Mouse (Mus musculus): ENCODE data around the gene Emc10.

Gene Emc10

DNA sequence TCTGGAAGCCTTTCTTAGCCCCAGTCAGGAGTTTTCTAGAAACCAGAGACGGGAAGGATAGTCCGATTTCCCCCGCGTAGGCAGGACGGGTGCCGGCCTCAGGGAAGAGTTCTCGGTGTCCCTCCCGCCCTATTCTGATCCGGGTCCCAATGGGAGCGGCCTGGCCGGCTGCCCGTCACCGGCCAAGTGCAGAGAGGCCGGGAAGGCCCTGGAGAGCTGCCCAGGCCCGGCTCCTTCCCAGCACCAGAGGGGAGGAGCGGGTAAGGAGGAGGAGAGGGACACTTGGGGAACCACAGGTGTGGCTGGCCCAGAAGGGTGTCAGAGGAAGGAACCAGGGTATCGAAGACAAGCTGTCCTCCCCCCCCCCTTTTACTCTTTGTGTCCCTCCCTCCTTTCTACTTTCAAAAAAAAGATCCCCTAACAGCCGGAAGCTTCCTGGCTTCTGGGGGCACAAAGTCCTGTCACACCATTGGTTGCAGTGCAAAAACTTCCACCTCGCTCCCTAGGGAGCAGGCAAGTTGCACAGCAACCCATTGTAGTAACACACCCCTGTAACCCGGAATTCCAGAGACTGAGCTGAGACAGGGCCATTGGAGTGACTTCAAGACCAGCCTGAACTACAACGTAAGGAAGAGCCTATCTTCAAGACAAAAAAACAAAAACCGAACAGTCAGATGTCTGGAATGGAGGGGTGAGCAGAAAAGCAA, 28.9 kb upstream of the Emc10 start:
- peak; percentile 58 to 61 for DNase-seq

DNA sequence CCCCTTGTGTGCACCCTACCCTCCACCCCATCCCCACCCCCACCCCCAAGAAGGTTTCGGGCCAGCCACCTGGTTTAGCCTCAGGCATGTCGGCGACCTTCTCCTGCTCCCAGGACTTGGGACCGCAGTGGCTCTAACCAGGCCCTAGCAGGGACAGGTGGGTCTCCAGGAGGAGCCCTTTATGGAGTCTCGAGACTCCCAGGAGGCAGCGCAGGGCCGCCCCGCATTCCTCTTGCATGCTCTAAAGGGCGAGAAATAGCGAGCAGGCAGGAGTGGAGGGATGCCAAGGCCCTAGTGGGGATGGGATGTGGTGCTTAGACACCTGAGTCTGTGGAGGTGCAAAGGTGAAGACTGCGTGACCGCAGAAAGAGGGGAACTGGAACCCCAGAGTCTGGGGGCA, 28.2 kb upstream of the Emc10 start, which contains the start of gene Mybpc2:
TSS of gene Mybpc2 (minus strand) at position 155 of the 400 bp plus-strand sequence.
- DNase-seq: peak in 1 of 2 experiments; percentile 18

DNA sequence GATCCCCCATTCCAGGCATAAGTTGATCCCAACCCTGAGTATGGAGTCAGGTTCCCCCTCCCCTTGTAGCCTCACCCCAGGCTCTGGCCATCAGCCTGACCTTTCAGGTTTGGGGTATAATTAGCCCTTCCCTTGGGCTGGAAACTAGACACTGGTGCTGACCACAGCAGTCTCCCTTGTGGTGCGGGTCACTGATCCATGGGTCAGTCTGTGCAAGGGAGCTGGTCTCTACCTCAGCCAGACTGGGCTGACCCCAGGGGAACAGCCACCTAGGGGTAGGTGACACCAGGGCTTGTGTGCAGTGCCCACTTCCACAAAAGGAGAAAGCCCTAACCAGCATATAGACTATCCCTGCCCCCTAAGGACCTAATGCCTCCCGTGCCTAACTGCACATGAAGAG, 26.7 kb upstream of the Emc10 start:
- DNase-seq: no peak

DNA sequence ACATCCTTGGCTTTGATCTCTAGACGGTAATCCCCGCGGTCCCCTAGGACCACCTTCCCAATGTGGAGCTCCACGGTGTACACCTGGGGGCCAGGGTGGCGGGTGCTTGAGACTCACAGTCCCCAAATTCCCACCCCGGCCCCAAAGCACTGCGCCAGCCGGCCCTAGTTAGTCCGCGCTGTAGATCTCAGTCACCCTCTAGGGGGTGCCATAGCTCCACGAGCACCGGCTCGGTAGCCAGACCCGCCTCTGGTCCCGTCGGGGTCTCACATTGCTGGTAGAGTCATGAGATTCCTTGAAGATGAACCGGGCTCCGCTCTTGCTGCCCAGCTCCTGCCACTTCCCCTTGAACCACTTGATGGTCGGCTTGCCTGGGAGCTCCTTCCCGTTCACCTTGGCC, 25.4 kb upstream of the Emc10 start:
- DNase-seq: peak; percentile 87 to 88

- peak; percentile 32 to 46 for DNase-seq
These were observed 24.7 kb upstream of the Emc10 start for GRCm38 (mm10) chr7:44520990-44521389.

- DNase-seq: peak; percentile 48 to 49
These were observed 23.0 kb upstream of the Emc10 start for GRCm38 (mm10) chr7:44519240-44519913.

GRCm38 (mm10) chr7:44507491-44507890, 11.2 kb upstream of the Emc10 start:
- DNase-seq: no peak

GRCm38 (mm10) chr7:44501563-44502115, 5.3 kb upstream of the Emc10 start:
- DNase-seq: peak; percentile 87 to 89

DNA sequence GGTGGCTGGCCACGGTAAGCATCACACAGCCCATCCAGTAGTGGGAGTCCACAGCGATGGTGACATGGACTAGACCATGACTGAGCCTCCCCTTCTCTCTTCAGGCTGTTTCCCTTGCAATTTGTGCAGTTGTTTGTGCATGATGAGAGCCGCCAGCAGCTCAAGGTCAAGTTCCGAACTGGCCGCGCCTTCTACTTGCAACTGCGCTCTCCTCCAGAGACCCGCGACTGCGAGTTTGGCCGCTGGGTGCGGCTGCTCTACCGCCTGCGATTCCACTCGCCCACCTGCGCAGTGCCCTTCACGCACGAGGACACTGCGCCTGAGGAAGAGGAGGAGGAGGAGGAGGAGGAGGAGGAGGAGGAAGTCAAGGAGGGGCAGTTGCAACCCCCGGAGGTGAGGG, 3.7 kb upstream of the Emc10 start:
- DNase-seq: no peak

DNA sequence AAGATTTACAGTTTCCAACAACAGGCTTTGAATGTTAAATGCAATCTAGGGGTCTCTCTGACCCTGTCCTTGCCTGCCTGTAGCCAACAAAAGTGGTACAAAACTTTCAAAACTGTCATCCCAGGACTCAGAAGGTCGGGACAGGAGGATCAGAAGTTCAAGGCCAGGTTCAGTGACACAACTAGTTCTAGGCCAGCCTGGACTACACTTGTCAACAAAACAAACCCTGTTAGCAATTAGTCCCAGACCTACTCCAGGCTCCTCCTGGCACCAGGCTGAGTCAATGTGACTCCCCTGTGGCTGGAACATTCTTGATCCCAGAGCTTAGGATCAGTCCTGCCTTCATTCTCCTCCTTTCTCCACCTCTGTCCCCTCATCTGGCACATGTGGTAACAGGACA, 2.6 kb upstream of the Emc10 start:
- no peak for DNase-seq

DNA sequence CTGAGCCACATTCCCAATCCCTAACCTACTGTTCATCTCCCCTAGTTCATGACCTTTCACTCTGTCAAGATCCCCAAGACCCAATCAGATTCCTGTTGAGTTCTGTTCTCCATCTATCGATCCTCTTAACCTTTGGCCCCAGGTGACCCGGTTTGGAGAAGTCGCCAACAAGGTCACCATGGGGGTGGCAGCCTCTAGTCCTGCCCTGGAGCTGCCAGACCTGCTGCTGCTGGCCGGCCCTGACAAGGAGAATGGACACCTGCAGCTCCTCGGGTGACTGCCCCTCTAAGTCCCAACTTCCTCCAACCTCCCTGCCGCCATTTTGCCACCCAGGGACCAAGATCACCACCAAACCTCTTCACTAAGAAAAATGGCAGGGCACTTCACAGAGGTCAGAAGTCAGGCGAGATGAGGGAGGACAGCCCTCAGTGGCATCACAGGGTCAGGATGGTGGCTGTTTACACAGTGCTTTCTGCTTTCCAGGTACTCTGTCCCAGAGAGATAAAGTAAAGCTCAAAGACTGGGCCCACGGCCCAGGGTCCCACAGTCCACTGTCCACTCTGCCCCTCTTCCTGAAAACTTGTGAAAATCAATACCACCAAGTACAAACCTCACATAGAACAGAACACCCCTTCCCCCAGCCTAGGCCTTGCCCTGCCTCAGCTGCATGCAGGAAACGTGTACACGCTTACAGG, 1.2 kb upstream of the Emc10 start:
- DNase-seq: no peak

- no peak for DNase-seq
These were observed 411 bp upstream of the Emc10 start for GRCm38 (mm10) chr7:44496771-44497109.

DNA sequence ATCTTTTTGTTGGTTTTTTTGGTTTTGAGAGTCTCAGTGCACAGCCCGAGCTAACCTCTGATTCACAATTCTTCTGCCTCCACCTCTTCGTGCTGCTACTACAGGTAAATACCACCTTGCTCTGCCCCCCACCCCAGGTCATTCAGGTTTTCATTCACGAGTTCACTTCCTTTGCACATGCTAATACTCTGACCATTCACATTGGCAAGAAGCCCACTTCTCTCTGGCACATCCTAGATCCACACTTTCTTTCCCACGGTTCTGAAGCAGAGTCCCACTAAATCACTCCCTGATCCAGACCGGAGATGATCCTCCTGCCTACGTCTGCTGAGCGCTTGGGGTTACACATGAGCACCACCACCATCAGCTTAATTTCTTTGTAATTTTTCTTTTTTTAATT, 1.2 kb downstream of the Emc10 start:
- no peak for DNase-seq

DNA sequence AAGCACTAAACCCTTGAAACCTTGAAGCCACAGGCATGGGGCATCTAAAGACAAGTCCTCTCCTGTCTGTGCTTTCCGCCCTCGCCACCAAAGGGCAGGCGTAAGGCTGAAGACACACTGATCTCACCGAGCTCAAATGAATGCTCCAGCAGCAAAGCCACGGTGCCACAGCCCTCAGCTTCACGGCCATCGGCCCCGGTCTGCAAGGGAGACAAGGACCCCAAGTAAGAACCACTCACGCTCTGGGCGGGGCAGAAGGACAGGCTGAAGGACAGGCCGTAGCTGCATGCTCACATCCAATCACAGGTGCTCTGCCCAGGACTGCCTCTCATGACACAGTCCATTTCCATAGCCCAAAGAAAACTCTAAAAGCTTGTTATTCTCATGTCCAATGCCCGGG, 1.6 kb downstream of the Emc10 start:
- no peak for DNase-seq

GRCm38 (mm10) chr7:44492166-44492826, 4.0 kb downstream of the Emc10 start:
- no peak for DNase-seq

DNA sequence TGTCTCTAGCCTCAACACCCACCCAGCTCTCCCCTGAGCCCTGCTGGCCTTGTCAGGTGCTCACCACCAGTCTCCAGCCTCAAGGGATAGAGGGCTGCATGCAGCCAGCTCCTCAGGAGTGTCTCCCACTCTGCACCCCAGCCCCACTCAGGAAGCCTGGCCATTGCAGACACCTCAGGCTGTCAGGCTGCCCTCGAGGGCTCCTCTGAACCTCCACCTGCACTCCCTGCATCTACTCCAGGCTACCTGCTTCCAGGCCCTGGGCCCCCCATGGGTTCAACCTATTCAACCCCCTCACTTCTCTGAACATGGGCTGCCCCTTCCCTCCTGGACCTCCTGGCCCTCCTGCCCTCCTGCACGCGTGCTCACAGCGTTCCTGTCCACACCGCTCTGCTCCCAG, 4.9 kb downstream of the Emc10 start:
- DNase-seq: no peak

GRCm38 (mm10) chr7:44490281-44490680, 6.0 kb downstream of the Emc10 start:
- no peak for DNase-seq

DNA sequence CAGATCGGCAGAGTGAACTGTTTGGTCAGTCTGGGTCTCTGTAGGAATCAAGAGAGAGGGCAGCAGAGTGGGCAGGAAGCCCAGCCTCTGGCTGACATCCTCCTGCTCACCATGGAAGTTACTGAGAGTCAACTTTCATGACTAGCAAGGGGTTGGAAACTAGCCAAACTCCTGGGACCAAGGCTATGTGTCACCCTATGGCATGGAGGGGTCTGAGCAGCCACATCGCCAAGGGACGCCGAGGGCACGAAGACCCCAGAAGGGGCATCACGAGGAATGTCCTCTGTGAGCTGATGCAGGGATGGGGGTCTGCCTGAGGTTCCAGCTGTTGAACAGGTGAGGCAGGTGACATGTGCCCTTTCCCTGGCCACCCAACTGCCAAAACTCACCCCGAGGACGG, 7.8 kb downstream of the Emc10 start:
- DNase-seq: no peak

- DNase-seq: no peak
These were observed 8.4 kb downstream of the Emc10 start for GRCm38 (mm10) chr7:44487936-44488335.

GRCm38 (mm10) chr7:44486927-44487575, 9.3 kb downstream of the Emc10 start:
- no peak for DNase-seq

DNA sequence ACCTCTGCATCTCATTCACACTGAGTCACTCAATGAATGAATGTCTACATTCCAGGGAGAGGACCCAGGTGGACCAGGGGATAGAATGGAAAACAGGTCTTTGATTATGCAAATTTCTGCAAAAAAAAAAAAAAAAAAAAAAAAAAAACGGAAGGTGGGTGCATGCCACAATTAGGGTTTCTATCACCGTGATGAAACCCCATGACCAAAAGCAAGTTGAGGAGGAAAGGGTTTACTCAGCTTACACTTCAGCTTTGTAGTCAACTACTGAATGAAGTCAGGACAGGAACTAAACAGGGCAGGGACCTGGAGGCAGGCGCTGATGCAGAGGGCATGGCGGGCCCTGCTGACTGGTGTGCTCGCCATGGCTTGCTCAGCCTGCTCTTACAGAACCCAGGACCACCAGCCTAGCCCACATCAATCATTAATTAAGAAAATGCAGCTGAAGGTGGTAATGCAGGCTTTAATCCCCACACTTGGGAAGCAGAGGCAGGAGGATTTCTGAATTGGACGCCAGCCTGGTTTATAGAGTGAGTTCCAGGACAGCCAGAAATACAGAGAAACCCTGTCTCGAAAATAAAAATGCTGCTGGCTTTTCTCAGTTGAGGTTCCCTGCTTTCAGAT, 10.6 kb downstream of the Emc10 start:
- DNase-seq: no peak

Data from B cell, adult 2 months (primary cell).